Mouse (Mus musculus) heart, postnatal 0 days (tissue): ENCODE results near the gene Ugdh. TPM values are rescaled to one million over a fixed set of nuclear protein-coding genes. Genes with fewer than 3 reads are reported as not detected.

ENCODE experiments used
- ATAC-seq: fragments of 200-750 bp; cut with Nextera tagmentation; 2 replicates; pipeline ENCODE4 v1.8.0; 2017; ENCODE audit warnings: low read depth, moderate number of reproducible peaks, moderate library complexity; ENCODE audit not compliant: insufficient read depth
- DNase-seq: peaks from one replicate; pipeline ENCODE4 v3.0.0-alpha.2; 2016; ENCODE audit warnings: low spot score
- H3K27ac ChIP-seq: fragments of 300-500 bp; sonication (generic); 2 replicates; pipeline ENCODE4 v1.5.1; 2014; ENCODE audit warnings: low read depth, mild to moderate bottlenecking
- H3K27me3 ChIP-seq: fragments of 300-500 bp; sonication (generic); 2 replicates; pipeline ENCODE4 v1.6.1; 2014; ENCODE audit warnings: low read length, mixed read lengths; ENCODE audit not compliant: control insufficient read depth, insufficient read depth
- H3K36me3 ChIP-seq: fragments of 300-500 bp; sonication (generic); replicated peaks from 2 replicates; pipeline ENCODE4 v1.6.1; 2014; ENCODE audit warnings: low read length, mixed read lengths; ENCODE audit not compliant: control insufficient read depth, insufficient read depth
- H3K4me1 ChIP-seq: fragments of 300-500 bp; sonication (generic); 2 replicates; pipeline ENCODE4 v1.6.1; 2014; ENCODE audit warnings: antibody characterized with exemption; ENCODE audit not compliant: control insufficient read depth, insufficient read depth
- H3K4me2 ChIP-seq: fragments of 300-500 bp; sonication (generic); 2 replicates; pipeline ENCODE4 v1.6.1; 2014; ENCODE audit warnings: low read depth, mild to moderate bottlenecking, low read length, moderate library complexity
- H3K4me3 ChIP-seq: fragments of 300-500 bp; sonication (generic); 2 replicates; pipeline ENCODE4 v1.5.1; 2014; ENCODE audit warnings: low read depth, low read length
- H3K9ac ChIP-seq: fragments of 300-500 bp; sonication (generic); replicated peaks from 2 replicates; pipeline ENCODE4 v1.6.1; 2014; ENCODE audit warnings: low read depth, low read length, mixed read lengths
- H3K9me3 ChIP-seq: fragments of 300-500 bp; sonication (generic); replicated peaks from 2 replicates; pipeline ENCODE4 v1.6.1; 2016; ENCODE audit warnings: low read length; ENCODE audit not compliant: control insufficient read depth
- CTCF ChIP-seq: IDR thresholded peaks from 2 replicates; pipeline ENCODE4 v1.5.1; 2016; ENCODE audit warnings: antibody characterized with exemption, control low read depth, low read depth
- EP300 ChIP-seq: IDR thresholded peaks from 2 replicates; pipeline ENCODE4 v1.6.1; 2016; ENCODE audit warnings: antibody characterized with exemption, low read depth
- WGBS: fragments of 180-500 bp; shearing (Covaris S2); extraction: QIAGEN DNeasy Blood & Tissue Kit; methylation state at CpG from one replicate; pipeline ENCODE4 v1.1.7; 2014; 5-methylcytosine and 5-hydroxymethylcytosine counted together
- polyA plus RNA-seq: library from polyadenylated mRNA; unstranded; fragments of >200 nt; fragmentation: Nextera tagmentation; extraction: Ambion mirVana; gene quantifications from 2 replicates; pipeline ENCODE4 v1.2.1, GENCODE M21; 2015
- total RNA-seq: library from RNA; depleted of rRNA; stranded (reverse); fragments of >200 nt; gene quantifications from 2 replicates; pipeline ENCODE4 v1.2.3, GENCODE M21; 2014; ENCODE audit warnings: low replicate concordance

Ugdh gene
- total and polyA plus RNA-seq, 2 experiments from 2014 or later = 21.0 to 24.6 TPM

GRCm38 (mm10) chr5:65425251-65425650 is 10.5 kb downstream of the Ugdh start:
- no peak overlapping the region for H3K27ac ChIP-seq
- no peaks in the 10 kb centered on the region for H3K9me3 ChIP-seq
- no peak for ATAC-seq
- TF ChIP-seq CTCF = no peak
- no peak for TF ChIP-seq EP300
- no peaks in the 10 kb centered on the region for H3K27me3 ChIP-seq
- H3K9ac ChIP-seq = no peak overlapping the region
- H3K4me2 ChIP-seq = no peak overlapping the region
- H3K36me3 ChIP-seq = peaks cover 56% of the 10 kb centered on the region
- DNase-seq = no peak
- no peak overlapping the region for H3K4me3 ChIP-seq
- H3K4me1 ChIP-seq = no peaks in the 10 kb centered on the region; the same call in 1 of the 2 replicates
- 83% methylated on average over 5 of the region's 5 CpGs for WGBS

- DNase-seq = no peak
- peaks cover 63% of the 10 kb centered on the region for H3K36me3 ChIP-seq
- no peak overlapping the region for H3K27ac ChIP-seq
- no peak overlapping the region for H3K4me3 ChIP-seq
- no peaks in the 10 kb centered on the region for H3K9me3 ChIP-seq
- H3K9ac ChIP-seq = no peak overlapping the region
- no peak for TF ChIP-seq EP300
- TF ChIP-seq CTCF = no peak
- no peaks in the 10 kb centered on the region for H3K4me1 ChIP-seq
- H3K4me2 ChIP-seq = no peak overlapping the region
- 84% methylated on average over 6 of the region's 6 CpGs for WGBS
- no peaks in the 10 kb centered on the region for H3K27me3 ChIP-seq
- no peak for ATAC-seq
These were observed 11.5 kb downstream of the Ugdh start for GRCm38 (mm10) chr5:65424215-65424614.

- TF ChIP-seq CTCF (no peak), EP300 (no peak)
- Histone ChIP-seq H3K4me3 (no peak overlapping the region), H3K36me3 (peaks cover 74% of the 10 kb centered on the region), H3K27me3 (no peaks in the 10 kb centered on the region), H3K4me2 (no peak overlapping the region), H3K9me3 (no peaks in the 10 kb centered on the region), H3K4me1 (no peaks in the 10 kb centered on the region), H3K9ac (no peak overlapping the region), H3K27ac (no peak overlapping the region)
- 92% methylated on average over 8 of the region's 8 CpGs for WGBS
- ATAC-seq (no peak), DNase-seq (no peak)
These were observed 12.9 kb downstream of the Ugdh start for GRCm38 (mm10) chr5:65422803-65423202.

- no peak for TF ChIP-seq EP300
- TF ChIP-seq CTCF = no peak
- Histone ChIP-seq H3K36me3 (peaks cover 68% of the 10 kb centered on the region), H3K4me2 (no peak overlapping the region), H3K9ac (no peak overlapping the region), H3K9me3 (no peaks in the 10 kb centered on the region), H3K27ac (no peak overlapping the region), H3K4me3 (no peak overlapping the region), H3K4me1 (peaks cover 5% of the 10 kb centered on the region; the same call in 1 of the 2 replicates), H3K27me3 (no peaks in the 10 kb centered on the region)
- no peak for DNase-seq
- ATAC-seq = no peak
- WGBS = 73% methylated on average over 6 of the region's 6 CpGs
These were observed 14.9 kb downstream of the Ugdh start for GRCm38 (mm10) chr5:65420822-65421221.

GRCm38 (mm10) chr5:65419136-65419535 is 16.6 kb downstream of the Ugdh start:
- no peak for ATAC-seq
- H3K36me3 ChIP-seq = peaks cover 64% of the 10 kb centered on the region
- H3K27me3 ChIP-seq = no peaks in the 10 kb centered on the region
- H3K4me2 ChIP-seq = no peak overlapping the region
- TF ChIP-seq CTCF (no peak), EP300 (no peak)
- DNase-seq = no peak
- H3K4me3 ChIP-seq = no peak overlapping the region
- H3K4me1 ChIP-seq = peaks cover 10% of the 10 kb centered on the region
- no peak overlapping the region for H3K9ac ChIP-seq
- H3K9me3 ChIP-seq = no peaks in the 10 kb centered on the region
- H3K27ac ChIP-seq = no peak overlapping the region
- whole genome bisulfite sequencing = 83% methylated on average over 10 of the region's 10 CpGs

- Histone ChIP-seq H3K9me3 (no peaks in the 10 kb centered on the region), H3K36me3 (peaks cover 50% of the 10 kb centered on the region), H3K4me2 (peak overlapping the region; percentile 41), H3K27me3 (no peaks in the 10 kb centered on the region), H3K27ac (peak overlapping the region; percentile 86), H3K9ac (0 out of 2 replicates have a peak overlapping the region, but pooled peaks have one; percentile 45), H3K4me3 (0 out of 2 replicates have a peak overlapping the region, but pooled peaks have one; percentile 3), H3K4me1 (peaks cover 10% of the 10 kb centered on the region)
- DNase-seq (peak; percentile 83), ATAC-seq (peak; percentile 89)
- 11% methylated on average over 26 of the region's 26 CpGs for WGBS
- 0 out of 2 replicates have a peak, but pooled peaks have one; percentile 35 for TF ChIP-seq EP300
- TF ChIP-seq CTCF = 0 out of 2 replicates have a peak, but pooled peaks have one; percentile 26
These were observed 19.9 kb downstream of the Ugdh start for GRCm38 (mm10) chr5:65415653-65416458.
